Mouse (Mus musculus): ENCODE results near the gene Cib4. TPM values are rescaled to one million over a fixed set of nuclear protein-coding genes. Genes with fewer than 3 reads are reported as not detected.

The Cib4 gene
- polyA plus RNA-seq, 1 experiment from 2014 or later = not detected

DNA sequence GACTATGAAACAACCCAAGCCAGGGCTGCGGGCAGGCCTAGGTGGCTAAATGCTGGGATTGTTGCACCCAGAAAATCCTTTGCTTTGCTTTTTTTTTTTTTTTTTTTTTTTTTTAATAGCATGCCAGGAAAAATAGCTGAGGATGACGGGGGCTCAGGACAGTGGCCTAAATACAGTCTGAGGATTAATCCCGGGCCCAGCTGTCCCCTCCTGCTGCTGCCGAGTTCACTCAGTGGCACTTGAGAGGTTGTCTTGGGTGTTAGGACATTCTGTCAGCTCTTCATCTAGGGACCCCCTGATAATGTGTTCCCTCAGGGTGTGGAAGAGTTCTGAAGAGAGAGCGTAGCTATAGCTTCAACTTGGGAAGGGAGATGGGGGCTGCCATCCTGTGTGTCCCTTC is 18.5 kb downstream of the Cib4 start:
- no peak for ATAC-seq (ENCODE audit: low FRiP score)

DNA sequence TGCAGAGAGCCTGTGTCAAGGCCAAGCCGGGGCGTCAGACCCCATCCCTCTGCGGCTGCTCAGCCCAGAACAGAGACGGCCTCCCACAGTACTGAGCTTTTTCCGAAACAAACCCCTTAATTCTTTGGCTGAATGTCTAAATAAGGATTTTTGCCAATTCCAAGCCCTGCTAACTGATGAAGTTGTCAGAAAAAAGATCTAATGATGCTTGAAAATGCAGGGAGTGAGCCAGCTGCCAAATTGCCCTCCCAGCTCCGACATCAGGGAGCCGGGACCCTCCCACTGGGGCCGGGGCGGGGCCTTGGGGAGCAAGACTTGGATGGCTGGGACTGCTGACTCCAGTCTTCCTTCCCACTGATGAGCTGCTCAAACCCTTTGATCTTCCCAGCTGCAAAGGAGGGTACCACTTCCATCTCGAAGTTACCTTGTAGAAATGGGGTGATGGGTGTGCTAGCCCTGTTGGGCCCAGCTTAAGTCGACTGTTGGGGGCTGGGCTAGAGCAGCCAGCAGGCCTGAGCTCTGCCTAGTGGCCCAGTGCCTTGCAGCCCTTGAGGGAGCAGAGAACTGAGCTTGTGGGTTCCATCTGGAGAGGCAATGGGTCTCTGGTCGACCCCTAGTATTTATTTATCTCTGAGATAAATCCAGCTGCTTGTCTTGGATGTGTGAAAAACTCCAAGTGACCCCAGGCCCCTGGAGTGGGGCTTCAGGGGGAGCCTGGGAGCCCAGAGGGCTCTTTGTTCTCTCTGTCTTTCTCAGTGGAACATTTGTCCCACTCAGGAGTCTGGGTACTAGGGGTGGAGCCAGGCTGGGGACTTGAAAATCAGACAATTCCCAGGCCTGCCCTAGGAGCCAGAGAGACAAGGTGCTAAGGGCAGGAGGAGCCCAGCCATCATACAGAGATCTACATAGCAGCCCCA is 19.5 kb downstream of the Cib4 start:
- H3K27me3 ChIP-seq (ENCODE audit: control insufficient read depth, insufficient read depth, low read length) = no peaks in the 10 kb centered on the region
- ATAC-seq (ENCODE audit: low FRiP score) (no peak), DNase-seq (ENCODE audit: low spot score, missing footprints) (no peak)
- H3K4me3 ChIP-seq (ENCODE audit: low read depth, low read length) = no peak overlapping the region
- no peaks in the 10 kb centered on the region; the same call in 1 of the 2 replicates for H3K4me1 ChIP-seq (ENCODE audit: control insufficient read depth, insufficient read depth, low read length)
- WGBS = 24% methylated on average over 12 of the region's 12 CpGs
- H3K4me2 ChIP-seq = no peak overlapping the region
- H3K27ac ChIP-seq (ENCODE audit: low read depth, low read length) = no peak overlapping the region
- no peak overlapping the region for H3K9ac ChIP-seq (ENCODE audit: low read length)
- no peaks in the 10 kb centered on the region for H3K9me3 ChIP-seq (ENCODE audit: control insufficient read depth, low read length)
- no peaks in the 10 kb centered on the region for H3K36me3 ChIP-seq (ENCODE audit: control insufficient read depth, insufficient read depth, low read length)

More for the DNA sequence above, 18.5 kb downstream of the Cib4 start:
- Histone ChIP-seq H3K9ac (ENCODE audit: low read length) (no peak overlapping the region), H3K9me3 (ENCODE audit: control insufficient read depth, low read length) (no peaks in the 10 kb centered on the region), H3K4me2 (no peak overlapping the region), H3K4me1 (ENCODE audit: control insufficient read depth, insufficient read depth, low read length) (no peaks in the 10 kb centered on the region; the same call in 1 of the 2 replicates), H3K4me3 (ENCODE audit: low read depth, low read length) (no peak overlapping the region), H3K36me3 (ENCODE audit: control insufficient read depth, insufficient read depth, low read length) (no peaks in the 10 kb centered on the region), H3K27ac (ENCODE audit: low read depth, low read length) (no peak overlapping the region), H3K27me3 (ENCODE audit: control insufficient read depth, insufficient read depth, low read length) (no peaks in the 10 kb centered on the region)
- DNase-seq (ENCODE audit: low spot score, missing footprints) = no peak
- 69% methylated on average over 5 of the region's 5 CpGs for whole genome bisulfite sequencing

DNA sequence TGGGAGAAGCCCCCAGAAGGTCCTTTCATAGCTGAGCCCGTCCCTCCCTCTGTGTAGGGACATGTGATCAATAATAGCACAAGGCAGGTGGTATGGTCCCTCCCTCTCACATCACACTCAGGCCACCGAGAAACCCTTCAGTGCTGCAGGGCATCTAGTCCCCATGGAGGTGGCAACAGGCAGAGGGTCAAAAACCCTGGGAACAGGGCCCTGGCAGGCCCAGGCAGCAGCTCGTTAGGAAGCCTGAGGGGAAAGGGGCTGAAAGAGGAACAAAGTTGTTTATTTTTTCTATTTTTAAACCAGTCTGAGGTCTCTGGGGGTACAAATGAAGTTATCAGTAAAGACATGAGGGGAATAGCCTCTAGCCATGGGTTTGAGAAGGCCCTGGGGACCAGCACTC is 21.4 kb downstream of the Cib4 start:
- no peak for DNase-seq (ENCODE audit: low spot score, missing footprints)
- Histone ChIP-seq H3K4me1 (ENCODE audit: control insufficient read depth, insufficient read depth, low read length) (no peaks in the 10 kb centered on the region; the same call in 1 of the 2 replicates), H3K27me3 (ENCODE audit: control insufficient read depth, insufficient read depth, low read length) (no peaks in the 10 kb centered on the region), H3K27ac (ENCODE audit: low read depth, low read length) (no peak overlapping the region), H3K36me3 (ENCODE audit: control insufficient read depth, insufficient read depth, low read length) (no peaks in the 10 kb centered on the region), H3K9me3 (ENCODE audit: control insufficient read depth, low read length) (no peaks in the 10 kb centered on the region), H3K4me2 (no peak overlapping the region), H3K9ac (ENCODE audit: low read length) (no peak overlapping the region), H3K4me3 (ENCODE audit: low read depth, low read length) (no peak overlapping the region)
- ATAC-seq (ENCODE audit: low FRiP score) = no peak
- 44% methylated on average over 3 of the region's 3 CpGs for WGBS

DNA sequence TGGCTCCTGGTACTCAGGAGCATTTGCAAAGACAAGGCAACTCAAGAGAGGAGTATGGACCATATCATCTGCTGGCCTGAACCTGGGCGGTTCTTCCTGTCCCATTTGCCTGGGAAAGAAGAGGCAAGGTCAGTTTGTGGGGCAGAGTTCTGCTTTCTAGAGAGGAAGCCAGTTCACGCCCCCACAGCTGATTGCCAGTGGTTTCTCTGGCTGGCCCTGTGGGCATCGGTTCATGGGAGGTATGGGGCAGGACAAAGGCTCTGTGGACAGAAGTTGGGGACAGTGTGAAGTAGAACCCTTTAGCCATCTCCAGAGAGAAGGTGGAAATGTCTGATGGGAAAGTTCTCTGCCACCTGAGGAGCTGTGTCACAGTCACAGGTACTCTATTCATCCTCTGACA is 22.5 kb downstream of the Cib4 start:
- H3K9me3 ChIP-seq (ENCODE audit: control insufficient read depth, low read length) = no peaks in the 10 kb centered on the region
- DNase-seq (ENCODE audit: low spot score, missing footprints) = no peak
- WGBS = 84% methylated on average over 3 of the region's 3 CpGs
- no peak overlapping the region for H3K9ac ChIP-seq (ENCODE audit: low read length)
- no peaks in the 10 kb centered on the region; the same call in 1 of the 2 replicates for H3K4me1 ChIP-seq (ENCODE audit: control insufficient read depth, insufficient read depth, low read length)
- ATAC-seq (ENCODE audit: low FRiP score) = no peak
- H3K4me2 ChIP-seq = no peak overlapping the region
- H3K4me3 ChIP-seq (ENCODE audit: low read depth, low read length) = no peak overlapping the region
- no peaks in the 10 kb centered on the region for H3K36me3 ChIP-seq (ENCODE audit: control insufficient read depth, insufficient read depth, low read length)
- H3K27ac ChIP-seq (ENCODE audit: low read depth, low read length) = no peak overlapping the region
- H3K27me3 ChIP-seq (ENCODE audit: control insufficient read depth, insufficient read depth, low read length) = no peaks in the 10 kb centered on the region

DNA sequence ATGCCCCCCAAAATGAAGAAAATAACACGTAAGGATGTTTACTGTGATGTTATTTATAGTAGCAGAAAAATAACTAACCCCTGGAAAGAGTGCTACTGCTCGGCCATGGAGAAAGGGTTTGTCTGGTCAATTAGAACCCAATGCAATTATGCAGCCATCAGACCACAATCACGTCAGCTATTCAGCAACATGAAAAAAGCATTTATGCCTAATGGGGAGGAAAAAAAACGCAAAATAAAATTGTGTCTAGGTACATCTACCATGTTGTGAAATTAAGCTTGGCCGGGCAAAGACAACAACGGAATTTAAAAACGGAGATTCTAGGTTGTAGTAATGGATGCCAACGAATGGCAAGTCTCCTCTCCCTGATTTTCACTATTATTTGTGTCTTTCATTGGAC is 23.2 kb downstream of the Cib4 start:
- ATAC-seq (ENCODE audit: low FRiP score) (no peak), DNase-seq (ENCODE audit: low spot score, missing footprints) (no peak)
- whole genome bisulfite sequencing = 88% methylated on average over 8 of the region's 8 CpGs
- Histone ChIP-seq H3K36me3 (ENCODE audit: control insufficient read depth, insufficient read depth, low read length) (no peaks in the 10 kb centered on the region), H3K9me3 (ENCODE audit: control insufficient read depth, low read length) (no peaks in the 10 kb centered on the region), H3K9ac (ENCODE audit: low read length) (no peak overlapping the region), H3K4me3 (ENCODE audit: low read depth, low read length) (no peak overlapping the region), H3K27ac (ENCODE audit: low read depth, low read length) (no peak overlapping the region), H3K4me2 (no peak overlapping the region), H3K4me1 (ENCODE audit: control insufficient read depth, insufficient read depth, low read length) (no peaks in the 10 kb centered on the region; the same call in 1 of the 2 replicates), H3K27me3 (ENCODE audit: control insufficient read depth, insufficient read depth, low read length) (no peaks in the 10 kb centered on the region)

DNA sequence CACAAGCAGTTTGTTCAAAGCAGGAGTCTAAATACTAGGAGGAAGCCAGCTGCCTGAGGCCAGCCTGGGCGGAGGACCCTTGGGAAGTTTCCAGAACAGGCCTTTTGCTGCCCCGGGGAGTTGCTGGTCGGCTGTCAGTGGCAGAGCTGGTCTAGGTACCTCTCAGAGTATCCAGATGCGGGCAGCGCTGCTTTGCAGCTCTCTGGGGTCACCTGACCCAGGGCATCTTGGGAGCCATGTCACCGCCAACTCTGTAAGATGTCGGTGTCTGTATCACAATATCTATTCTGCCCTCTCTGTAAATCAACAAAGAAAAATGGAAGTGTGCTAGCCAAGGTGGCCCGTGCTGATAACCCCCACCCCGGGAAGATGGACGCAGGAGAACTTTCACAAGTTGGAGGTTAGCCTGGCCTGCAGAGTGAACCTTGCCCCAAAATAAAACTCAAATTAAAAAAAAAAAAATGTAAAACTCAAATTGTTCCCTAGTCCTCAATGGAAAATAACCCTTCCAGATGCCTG is 25.4 kb downstream of the Cib4 start:
- Histone ChIP-seq H3K36me3 (ENCODE audit: control insufficient read depth, insufficient read depth, low read length) (no peaks in the 10 kb centered on the region), H3K27me3 (ENCODE audit: control insufficient read depth, insufficient read depth, low read length) (no peaks in the 10 kb centered on the region), H3K9me3 (ENCODE audit: control insufficient read depth, low read length) (no peaks in the 10 kb centered on the region), H3K4me2 (no peak overlapping the region), H3K4me3 (ENCODE audit: low read depth, low read length) (no peak overlapping the region), H3K9ac (ENCODE audit: low read length) (no peak overlapping the region), H3K4me1 (ENCODE audit: control insufficient read depth, insufficient read depth, low read length) (no peaks in the 10 kb centered on the region; the same call in 1 of the 2 replicates), H3K27ac (ENCODE audit: low read depth, low read length) (no peak overlapping the region)
- WGBS = 86% methylated on average over 10 of the region's 10 CpGs
- DNase-seq (ENCODE audit: low spot score, missing footprints) (no peak), ATAC-seq (ENCODE audit: low FRiP score) (no peak)

DNA sequence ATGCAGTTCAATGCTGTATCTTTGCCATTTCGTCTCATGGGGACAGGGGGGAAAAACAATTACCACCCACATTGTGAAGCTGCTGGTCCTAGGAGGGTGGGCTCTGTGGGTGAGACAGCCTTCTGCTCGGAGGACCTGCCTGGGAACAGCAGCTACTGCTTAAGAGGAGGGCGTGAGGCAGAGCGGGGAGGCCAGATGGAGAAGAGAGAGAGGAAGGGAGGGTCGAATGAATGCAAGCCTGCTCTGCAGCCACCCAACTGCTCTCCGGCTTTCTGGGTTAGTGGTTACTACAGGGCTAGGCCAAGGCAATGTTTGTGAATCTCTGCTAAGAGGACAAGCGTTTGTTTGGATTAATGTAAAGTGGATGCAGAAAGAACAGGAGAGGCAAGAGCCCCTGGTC is 26.1 kb downstream of the Cib4 start:
- no peaks in the 10 kb centered on the region for H3K9me3 ChIP-seq (ENCODE audit: control insufficient read depth, low read length)
- ATAC-seq (ENCODE audit: low FRiP score) (no peak), DNase-seq (ENCODE audit: low spot score, missing footprints) (no peak)
- no peak overlapping the region for H3K9ac ChIP-seq (ENCODE audit: low read length)
- WGBS = 52% methylated on average over 7 of the region's 7 CpGs
- H3K27me3 ChIP-seq (ENCODE audit: control insufficient read depth, insufficient read depth, low read length) = no peaks in the 10 kb centered on the region
- no peak overlapping the region for H3K4me2 ChIP-seq
- no peaks in the 10 kb centered on the region for H3K36me3 ChIP-seq (ENCODE audit: control insufficient read depth, insufficient read depth, low read length)
- no peak overlapping the region for H3K4me3 ChIP-seq (ENCODE audit: low read depth, low read length)
- H3K4me1 ChIP-seq (ENCODE audit: control insufficient read depth, insufficient read depth, low read length) = no peaks in the 10 kb centered on the region; the same call in 1 of the 2 replicates
- H3K27ac ChIP-seq (ENCODE audit: low read depth, low read length) = no peak overlapping the region

DNA sequence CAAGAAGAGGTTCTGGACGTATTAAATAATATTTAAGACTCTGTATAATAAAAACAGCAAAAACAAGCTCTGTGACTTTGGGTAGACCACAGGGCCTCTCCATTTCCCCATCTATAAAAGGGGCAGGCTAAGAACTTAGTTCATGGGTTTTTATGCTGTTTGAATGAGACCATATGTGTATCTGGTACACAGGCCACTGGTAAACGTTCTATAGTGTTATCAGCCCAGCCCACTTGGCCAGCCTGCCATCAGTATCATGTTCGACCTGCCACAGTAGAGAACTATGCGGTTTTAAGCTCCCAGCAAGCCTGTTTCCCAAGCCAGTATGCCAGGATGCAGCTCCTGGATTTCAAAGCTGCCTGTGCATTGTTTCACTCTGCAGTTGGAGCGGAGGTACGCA is 27.1 kb downstream of the Cib4 start:
- Histone ChIP-seq H3K36me3 (ENCODE audit: control insufficient read depth, insufficient read depth, low read length) (no peaks in the 10 kb centered on the region), H3K27me3 (ENCODE audit: control insufficient read depth, insufficient read depth, low read length) (no peaks in the 10 kb centered on the region), H3K9ac (ENCODE audit: low read length) (no peak overlapping the region), H3K4me3 (ENCODE audit: low read depth, low read length) (no peak overlapping the region), H3K4me1 (ENCODE audit: control insufficient read depth, insufficient read depth, low read length) (no peaks in the 10 kb centered on the region; the same call in 1 of the 2 replicates), H3K27ac (ENCODE audit: low read depth, low read length) (no peak overlapping the region), H3K9me3 (ENCODE audit: control insufficient read depth, low read length) (no peaks in the 10 kb centered on the region), H3K4me2 (no peak overlapping the region)
- ATAC-seq (ENCODE audit: low FRiP score) = no peak
- DNase-seq (ENCODE audit: low spot score, missing footprints) = no peak
- 77% methylated on average over 6 of the region's 6 CpGs for WGBS

DNA sequence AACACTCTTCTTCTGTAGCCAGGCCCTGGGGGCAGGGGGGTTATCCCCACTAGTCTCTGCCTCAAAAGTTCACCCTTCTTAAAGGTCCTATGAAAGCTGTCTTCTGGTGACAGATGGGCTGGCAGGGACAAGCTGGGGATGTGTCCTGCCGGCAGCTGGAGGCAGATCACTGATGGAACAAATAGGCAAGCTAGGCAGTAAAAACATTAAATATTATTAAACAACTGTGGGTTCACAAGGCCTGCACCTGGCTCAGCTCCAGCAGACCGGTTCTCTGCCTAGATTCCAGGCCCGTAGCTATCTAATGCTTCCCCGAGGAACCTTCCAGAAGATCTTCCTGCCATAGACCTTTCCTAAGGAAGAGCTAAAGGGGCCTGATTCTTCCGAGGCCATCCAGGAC is 27.5 kb downstream of the Cib4 start:
- 90% methylated on average over 5 of the region's 5 CpGs for WGBS
- Histone ChIP-seq H3K4me3 (ENCODE audit: low read depth, low read length) (no peak overlapping the region), H3K27ac (ENCODE audit: low read depth, low read length) (no peak overlapping the region), H3K9me3 (ENCODE audit: control insufficient read depth, low read length) (no peaks in the 10 kb centered on the region), H3K4me2 (no peak overlapping the region), H3K36me3 (ENCODE audit: control insufficient read depth, insufficient read depth, low read length) (no peaks in the 10 kb centered on the region), H3K27me3 (ENCODE audit: control insufficient read depth, insufficient read depth, low read length) (no peaks in the 10 kb centered on the region), H3K9ac (ENCODE audit: low read length) (no peak overlapping the region), H3K4me1 (ENCODE audit: control insufficient read depth, insufficient read depth, low read length) (no peaks in the 10 kb centered on the region; the same call in 1 of the 2 replicates)
- DNase-seq (ENCODE audit: low spot score, missing footprints) (no peak), ATAC-seq (ENCODE audit: low FRiP score) (no peak)
